Mouse (Mus musculus) gastrocnemius, postnatal 4 days (tissue): ENCODE data around the gene Ccdc152. TPM values are rescaled to one million over a fixed set of nuclear protein-coding genes. Genes with fewer than 3 reads are reported as not detected.
A peak's percentile ranks its signal among the peaks of the same experiment; 100 is the strongest.
"Not testable (repeated sequence)": the region's sequence is repeated elsewhere in the genome, so short reads cannot be mapped to it uniquely, and the experiment has no call there.

Experiments
- DNase-seq, 2 experiments: peaks; one replicate each; pipeline ENCODE4 v3.0.0; 2021 to 2022; ENCODE audit warnings: low spot score in 2 of 2, mixed read lengths in 2 of 2
- total RNA-seq, 2 experiments: library from RNA; stranded (reverse); gene quantifications; 2 replicates each; pipeline ENCODE4 v1.2.3; 2021

Gene Ccdc152
- total RNA-seq, 2 experiments from 2014 or later = not detected

DNA sequence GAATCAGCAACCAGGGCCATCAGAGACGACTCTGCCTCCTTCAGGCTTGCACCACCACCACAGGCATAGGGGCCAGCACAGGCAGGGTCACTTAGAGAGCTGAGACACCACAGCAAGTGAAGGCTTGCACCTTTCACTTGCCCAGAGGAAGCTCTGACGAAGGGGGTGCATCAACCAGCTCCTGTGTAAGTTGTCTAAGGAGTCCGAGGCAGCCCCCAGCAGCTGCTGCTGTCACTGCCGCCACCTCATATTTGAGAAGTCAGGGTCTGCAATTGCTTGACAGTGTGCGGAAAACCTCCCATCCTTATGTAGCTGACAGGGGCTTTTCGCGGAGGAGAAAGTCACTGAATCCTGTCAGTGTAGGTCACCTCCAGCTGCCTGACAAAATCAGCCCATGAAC, 24.1 kb downstream of the Ccdc152 start:
- no peak for DNase-seq

DNA sequence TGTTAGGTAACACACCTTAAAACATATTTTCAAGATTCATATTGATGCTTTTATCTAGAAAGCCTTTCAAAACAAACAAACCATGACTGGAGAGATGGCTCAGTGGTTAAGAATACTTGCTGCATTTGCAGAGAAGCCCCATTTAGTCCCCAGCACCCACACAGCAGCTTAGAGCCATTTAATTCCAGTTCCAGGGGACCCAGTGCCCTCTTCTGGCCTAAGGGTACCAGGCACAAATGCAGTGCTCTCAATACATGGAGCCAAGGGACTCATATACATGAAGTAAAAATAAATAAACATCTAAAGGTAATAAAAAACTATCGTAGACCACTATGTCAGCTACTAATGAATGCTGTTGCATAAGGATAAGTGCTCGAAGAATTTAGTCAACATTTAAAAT, 25.9 kb downstream of the Ccdc152 start:
- no peak for DNase-seq

DNA sequence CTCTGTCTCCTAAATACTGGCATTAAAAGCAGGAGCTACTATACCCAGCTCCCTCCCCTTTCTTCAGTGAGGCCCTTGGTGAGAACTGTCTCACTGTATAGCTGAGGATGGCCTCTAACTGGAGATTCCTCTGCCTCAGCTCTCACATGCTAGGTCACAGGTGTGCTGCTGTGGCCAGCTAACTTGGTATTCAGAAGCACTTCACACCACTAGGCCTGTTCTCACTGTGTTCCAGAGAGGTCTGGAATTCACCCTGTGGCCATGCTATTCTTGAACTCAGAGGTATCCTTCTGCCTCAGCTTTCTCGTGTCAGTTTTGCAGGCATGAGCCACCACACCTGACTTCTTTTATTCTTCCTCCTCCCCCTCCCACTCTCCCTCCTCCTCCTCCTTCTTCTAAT, 30.1 kb downstream of the Ccdc152 start:
- no peak for DNase-seq

- peak in 1 of 2 experiments; percentile 18 for DNase-seq
Observed at GRCm38 (mm10) chr15:3271216-3271615, 32.1 kb downstream of the Ccdc152 start.

DNA sequence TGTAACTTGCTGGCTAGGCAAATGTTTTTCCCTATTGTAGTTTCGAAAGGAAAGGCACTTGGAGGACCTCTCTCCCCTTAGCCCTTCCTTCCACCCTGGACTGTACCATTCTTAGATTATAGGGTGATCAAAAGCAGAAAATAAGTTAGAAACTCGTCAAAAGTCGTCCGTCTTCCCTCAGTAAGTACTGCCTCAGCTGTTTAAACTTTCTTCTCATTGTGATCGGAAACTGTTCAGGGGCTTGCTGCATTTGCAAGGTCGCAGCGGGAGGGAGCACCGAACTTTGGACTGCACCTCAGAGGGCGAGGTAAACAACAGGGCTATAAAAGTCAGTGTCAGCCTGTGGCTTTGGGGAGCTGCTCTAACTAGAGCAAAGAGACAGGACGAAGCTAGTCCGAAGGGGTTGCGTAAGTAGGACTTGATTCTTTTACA, 32.7 kb downstream of the Ccdc152 start:
- DNase-seq = peak; percentile 53 to 75

GRCm38 (mm10) chr15:3269996-3270645, 33.2 kb downstream of the Ccdc152 start:
- no peak for DNase-seq

- no peak for DNase-seq
Observed at GRCm38 (mm10) chr15:3269496-3269895, 33.8 kb downstream of the Ccdc152 start.

DNA sequence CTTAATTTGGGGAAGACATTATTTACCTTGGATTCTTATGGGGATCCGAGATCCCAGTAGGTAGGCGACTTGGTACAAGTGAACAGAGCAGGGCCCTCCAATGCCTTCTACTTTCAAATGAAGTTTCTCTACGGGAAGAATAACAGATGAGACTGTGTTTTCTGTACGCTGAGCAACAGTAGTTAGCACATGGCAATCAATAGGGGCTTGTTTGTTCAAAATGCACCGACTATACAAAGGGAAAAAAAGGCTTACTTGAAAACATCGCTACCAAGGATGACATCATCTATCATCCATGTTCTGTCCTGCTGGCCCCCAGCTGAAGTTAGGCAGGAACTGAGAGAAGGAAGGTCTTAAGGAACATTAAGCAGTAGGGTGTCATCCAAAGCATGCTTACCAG, 35.1 kb downstream of the Ccdc152 start, which contains the start of gene Selenop:
Gene Selenop, plus strand, starts transcription at position 301 of the 400 bp plus-strand sequence.
- no peak for DNase-seq

DNA sequence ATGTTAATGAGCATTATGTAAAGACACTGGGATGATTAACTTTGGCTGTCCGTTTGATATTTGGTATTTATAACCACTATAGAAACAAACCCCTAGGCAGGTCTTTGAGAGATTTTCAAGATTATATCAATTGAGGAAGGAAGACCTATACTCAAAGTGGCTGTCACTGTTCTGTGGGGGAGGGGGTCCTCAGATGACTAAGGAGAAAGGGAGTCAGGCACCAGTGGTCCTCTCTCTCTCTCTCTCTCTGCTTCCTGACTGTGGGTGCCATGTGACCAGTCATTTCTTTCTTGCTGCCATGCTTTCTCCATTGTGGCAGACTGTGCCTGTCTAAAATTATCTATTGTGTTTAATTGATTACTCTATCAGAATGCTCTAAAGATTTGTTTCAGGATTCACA, 38.5 kb downstream of the Ccdc152 start:
- DNase-seq = no peak

DNA sequence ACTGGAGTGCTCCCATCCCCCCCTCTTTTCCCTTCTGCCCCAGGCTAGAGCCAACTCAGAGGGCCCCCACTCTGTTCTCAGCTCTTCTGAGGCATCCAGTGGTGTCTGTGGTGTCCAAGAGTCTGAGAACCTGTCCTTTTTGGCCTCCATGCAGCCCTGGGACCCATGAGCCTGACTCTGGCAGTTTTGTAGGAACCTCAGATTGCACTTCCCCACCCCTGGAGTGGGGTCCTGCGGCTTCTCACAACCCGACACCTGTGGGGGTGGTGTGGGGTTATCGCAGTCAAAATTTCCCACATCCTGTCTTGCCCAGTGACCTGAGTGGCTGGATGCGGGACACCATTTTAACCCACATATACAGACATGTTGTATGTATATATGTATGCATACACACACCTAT, 39.0 kb downstream of the Ccdc152 start:
- no peak for DNase-seq

DNA sequence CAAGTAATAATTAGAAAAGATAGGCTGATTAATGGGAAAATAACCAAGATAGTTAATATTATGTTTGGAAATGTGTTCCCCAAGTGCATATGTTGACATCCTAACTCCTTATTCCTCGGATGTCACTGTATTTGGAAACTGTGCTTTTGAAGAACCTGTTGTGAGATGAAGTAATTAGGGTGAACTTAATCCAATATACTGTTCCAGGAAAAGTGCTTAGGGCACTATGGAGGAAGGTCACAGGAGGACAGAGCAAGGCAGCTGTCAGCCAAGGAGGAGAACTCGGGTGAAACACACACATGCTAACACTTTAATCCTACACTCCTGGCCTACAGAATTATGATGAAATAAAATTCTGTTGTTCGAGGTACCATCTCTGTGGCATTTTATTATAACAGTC, 40.4 kb downstream of the Ccdc152 start:
- DNase-seq = no peak

GRCm38 (mm10) chr15:3260309-3260708, 43.0 kb downstream of the Ccdc152 start:
- DNase-seq = no peak

DNA sequence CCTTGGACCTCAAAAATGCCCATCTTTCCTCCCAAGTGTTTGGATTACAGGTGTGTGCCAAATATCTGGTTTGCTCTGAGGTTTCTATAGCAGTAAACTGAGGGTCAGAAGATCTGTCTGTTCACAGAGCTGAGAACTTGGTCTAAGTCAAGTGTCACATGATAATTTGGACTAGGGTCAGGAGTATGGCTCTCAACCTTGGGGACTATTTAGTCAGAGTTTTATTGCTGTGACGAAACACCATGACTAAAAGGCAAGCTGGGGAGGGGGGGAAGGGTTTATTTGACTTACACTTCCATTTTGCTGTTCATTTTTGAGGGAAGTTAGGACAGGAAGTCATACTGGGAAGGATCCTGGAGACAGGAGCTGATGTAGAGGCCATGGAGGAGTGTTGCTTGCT, 44.3 kb downstream of the Ccdc152 start:
- DNase-seq = no peak

DNA sequence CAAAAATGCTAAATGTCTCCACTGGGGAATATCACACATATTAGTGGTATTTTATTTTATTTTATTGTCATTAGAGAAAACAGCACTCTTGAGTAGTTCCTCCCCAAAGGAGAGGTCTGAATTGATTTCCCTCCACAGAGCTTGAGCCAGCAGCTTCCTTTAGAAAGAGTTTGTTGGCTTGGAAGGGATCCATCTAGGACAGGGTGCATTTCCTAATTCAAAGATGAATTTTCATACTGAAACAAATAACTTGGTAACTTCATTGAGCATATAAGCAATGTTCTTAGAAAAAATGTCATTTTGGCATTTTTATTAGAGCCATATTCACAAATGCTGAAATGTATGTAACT, 51.6 kb downstream of the Ccdc152 start:
- DNase-seq = no peak

- DNase-seq = no peak
Observed at GRCm38 (mm10) chr15:3251031-3251717, 52.2 kb downstream of the Ccdc152 start.

- no peak for DNase-seq
Observed at GRCm38 (mm10) chr15:3250620-3251019, 52.7 kb downstream of the Ccdc152 start.

GRCm38 (mm10) chr15:3245036-3245435, 58.3 kb downstream of the Ccdc152 start:
- DNase-seq = not testable (repeated sequence)

- no peak for DNase-seq
Observed at GRCm38 (mm10) chr15:3237963-3238362, 65.4 kb downstream of the Ccdc152 start.

- DNase-seq = no peak
Observed at GRCm38 (mm10) chr15:3236338-3236737, 67.0 kb downstream of the Ccdc152 start.

DNA sequence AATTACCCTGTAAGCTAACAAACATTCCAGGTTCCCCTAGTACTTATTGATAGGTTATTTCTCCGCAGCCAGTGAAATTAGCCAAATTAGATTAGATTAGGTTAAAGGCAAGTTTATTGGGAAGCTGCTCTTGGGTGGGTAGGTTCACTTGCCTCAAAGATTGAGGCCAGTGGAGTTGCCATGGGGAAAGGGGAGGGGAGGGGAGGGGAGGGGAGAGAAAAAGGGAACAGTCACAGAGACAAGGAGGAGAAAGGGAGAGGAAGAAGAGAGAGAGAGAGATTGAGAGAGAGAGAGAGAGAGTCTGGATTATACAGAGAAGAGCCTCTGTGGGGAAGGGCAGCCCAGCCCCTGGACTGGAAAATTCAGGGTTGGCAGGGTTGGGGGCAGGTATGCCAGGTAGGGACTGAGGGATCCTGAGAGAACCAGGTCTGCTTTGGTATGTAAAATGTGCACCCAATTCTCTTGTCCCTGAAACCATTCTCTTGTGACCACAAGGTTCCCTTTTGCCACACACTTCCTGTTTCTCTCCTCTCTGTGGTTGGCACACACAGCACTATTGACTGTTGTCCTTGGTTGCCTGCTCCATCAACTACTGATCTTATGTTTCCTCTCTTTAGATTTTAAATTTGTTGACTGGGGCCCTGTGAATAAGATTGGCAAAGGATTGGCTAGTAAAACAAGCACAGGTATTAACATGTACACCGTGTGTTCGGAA, 69.3 kb downstream of the Ccdc152 start:
- DNase-seq = no peak

DNA sequence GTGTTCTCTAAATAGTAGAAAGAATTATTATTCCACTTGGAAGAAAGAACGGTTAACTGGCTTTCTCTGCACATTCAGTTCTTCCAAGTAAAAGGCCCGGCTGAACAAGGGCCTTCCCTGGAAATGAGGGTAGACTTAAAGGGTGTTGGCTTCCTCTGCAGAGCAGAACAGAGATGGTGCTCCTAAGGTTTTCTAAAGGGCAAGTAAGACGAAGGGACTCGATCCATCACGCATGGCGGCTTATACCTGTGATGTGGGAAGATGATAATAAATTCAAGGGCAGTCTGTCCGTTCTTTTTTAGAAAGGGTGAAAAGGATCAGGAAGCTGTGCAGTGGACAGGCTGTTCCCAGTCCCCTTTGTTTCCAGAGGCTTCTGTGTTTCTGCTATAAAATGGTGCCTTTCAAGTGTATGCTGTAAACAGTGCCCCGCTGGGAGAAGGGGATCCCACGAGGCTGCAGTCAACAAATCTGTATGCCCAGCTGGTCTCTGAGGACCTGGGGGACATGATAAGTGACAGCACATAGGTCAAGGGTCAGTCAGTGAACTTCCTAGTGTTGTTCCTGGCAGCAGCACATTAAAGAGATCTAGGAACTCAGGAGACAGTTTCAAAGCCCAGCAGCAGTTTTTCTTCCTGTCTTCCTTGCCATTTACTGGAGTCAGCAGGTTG, 71.0 kb downstream of the Ccdc152 start:
- DNase-seq = no peak

DNA sequence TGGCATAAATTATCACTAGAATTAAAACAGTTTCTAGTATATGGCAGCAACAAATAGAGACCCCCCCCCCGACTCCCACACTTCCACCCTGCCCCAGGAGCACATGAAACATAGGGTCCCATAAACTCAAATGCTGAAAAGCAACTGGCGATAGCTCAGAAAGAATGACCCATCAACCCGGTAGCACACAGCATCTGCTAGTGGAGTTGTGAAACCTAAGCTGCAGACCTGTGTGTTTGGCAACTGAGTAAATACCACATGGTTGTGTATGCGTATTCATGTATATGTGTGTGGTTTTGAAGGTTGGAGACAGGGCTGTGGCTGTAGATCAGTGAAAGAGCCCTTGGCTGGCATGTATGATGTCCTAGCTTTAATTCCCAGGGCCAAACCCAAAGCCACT, 72.3 kb downstream of the Ccdc152 start:
- no peak for DNase-seq
